Mouse (Mus musculus): ENCODE results near the gene Grcc10. TPM values are rescaled to one million over a fixed set of nuclear protein-coding genes. Genes with fewer than 3 reads are reported as not detected.

The Grcc10 gene
- polyA plus RNA-seq, 1 experiment: 143 TPM

DNA sequence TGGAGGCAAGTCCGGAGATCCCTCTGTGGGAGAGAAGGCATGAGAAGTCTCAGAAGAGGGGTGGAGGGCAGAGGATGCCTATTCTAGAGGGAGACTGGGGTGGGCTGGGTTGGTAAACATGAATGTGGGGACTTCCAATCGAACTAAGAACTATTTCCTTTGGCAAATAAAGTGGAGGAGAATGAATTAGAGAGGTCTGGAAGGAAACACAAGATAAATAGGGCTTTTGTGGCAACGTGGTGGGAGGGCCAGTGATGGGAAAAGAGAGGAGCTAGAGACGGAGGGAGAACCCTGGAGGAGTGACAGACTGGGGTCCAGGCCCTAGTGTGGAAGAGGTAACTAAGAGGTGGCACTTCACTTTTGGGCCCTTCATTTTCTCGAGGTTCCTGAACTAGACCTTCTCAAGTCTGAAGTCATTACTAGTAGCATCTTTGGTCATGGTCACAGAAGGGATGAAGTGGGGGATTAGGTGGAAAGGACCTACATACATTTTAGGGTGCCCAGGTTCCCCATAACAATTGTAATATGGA lies 16.2 kb upstream of the Grcc10 start:
- 45% methylated on average over 5 of the region's 5 CpGs for WGBS
- TF ChIP-seq POLR2A (IDR thresholded peaks at IDR 0.05; ENCODE audit: low read depth, low read length) (no peak), CTCF (IDR thresholded peaks at IDR 0.05; ENCODE audit: extremely low read depth, insufficient read length, insufficient replicate concordance, low read depth, low read length) (no peak)

DNA sequence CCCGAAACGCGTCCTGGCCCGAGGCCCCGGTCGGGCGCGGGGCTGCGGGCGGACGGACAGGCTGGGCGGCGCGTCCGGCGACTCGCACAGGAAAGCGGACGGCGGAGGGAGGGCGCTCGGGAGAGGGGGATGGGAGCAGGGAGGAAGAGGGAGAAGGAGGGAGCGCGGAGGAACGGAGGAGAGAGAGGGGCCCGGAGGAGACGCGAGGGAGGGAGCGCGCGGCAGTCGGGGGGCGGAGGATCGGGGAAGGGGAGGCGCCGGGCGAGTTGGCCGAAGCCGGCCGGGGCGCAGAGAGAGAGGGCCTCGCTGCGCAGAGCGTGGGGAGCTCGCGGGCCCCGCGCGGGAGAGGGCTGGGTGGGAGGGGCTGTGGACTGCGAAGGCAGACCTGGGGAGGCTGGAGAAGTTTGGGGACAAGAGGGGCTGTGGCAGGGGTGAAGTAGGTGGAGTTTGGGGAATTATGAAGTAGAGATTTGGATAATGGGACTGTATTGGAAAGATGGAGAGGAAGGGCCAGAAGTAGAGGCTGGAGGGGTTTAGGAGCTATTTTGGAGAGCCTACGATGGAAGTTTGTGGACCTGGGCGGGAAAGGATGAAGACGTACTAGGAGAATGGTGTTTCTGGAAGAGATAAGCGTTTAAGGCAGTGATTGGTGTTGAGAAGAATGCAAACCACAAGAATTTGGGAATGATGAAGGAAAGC lies 15.6 kb upstream of the Grcc10 start:
- Histone ChIP-seq H3K4me1 (ENCODE audit: control insufficient read depth, insufficient read depth, insufficient read length, low read length) (peaks cover 8% of the 10 kb centered on the region), H3K27me3 (ENCODE audit: control insufficient read depth, insufficient read depth, low read length) (no peaks in the 10 kb centered on the region), H3K4me3 (ENCODE audit: low read depth, low read length) (peak overlapping the region; percentile 86), H3K27ac (ENCODE audit: insufficient read depth, low read depth, low read length) (peak overlapping the region; percentile 51), H3K36me3 (ENCODE audit: control insufficient read depth, insufficient read depth, low read length) (no peaks in the 10 kb centered on the region)
- 2% methylated on average over 48 of the region's 54 CpGs for WGBS
- TF ChIP-seq CTCF (IDR thresholded peaks at IDR 0.05; ENCODE audit: extremely low read depth, insufficient read length, insufficient replicate concordance, low read depth, low read length): no peak
- TF ChIP-seq POLR2A (IDR thresholded peaks at IDR 0.05; ENCODE audit: low read depth, low read length): no peak

More for the DNA sequence above, 16.2 kb upstream of the Grcc10 start:
- Histone ChIP-seq H3K27me3 (ENCODE audit: control insufficient read depth, insufficient read depth, low read length) (no peaks in the 10 kb centered on the region), H3K27ac (ENCODE audit: insufficient read depth, low read depth, low read length) (peak overlapping the region; percentile 51), H3K36me3 (ENCODE audit: control insufficient read depth, insufficient read depth, low read length) (no peaks in the 10 kb centered on the region), H3K4me3 (ENCODE audit: low read depth, low read length) (peak overlapping the region; percentile 86), H3K4me1 (ENCODE audit: control insufficient read depth, insufficient read depth, insufficient read length, low read length) (peaks cover 8% of the 10 kb centered on the region)

DNA sequence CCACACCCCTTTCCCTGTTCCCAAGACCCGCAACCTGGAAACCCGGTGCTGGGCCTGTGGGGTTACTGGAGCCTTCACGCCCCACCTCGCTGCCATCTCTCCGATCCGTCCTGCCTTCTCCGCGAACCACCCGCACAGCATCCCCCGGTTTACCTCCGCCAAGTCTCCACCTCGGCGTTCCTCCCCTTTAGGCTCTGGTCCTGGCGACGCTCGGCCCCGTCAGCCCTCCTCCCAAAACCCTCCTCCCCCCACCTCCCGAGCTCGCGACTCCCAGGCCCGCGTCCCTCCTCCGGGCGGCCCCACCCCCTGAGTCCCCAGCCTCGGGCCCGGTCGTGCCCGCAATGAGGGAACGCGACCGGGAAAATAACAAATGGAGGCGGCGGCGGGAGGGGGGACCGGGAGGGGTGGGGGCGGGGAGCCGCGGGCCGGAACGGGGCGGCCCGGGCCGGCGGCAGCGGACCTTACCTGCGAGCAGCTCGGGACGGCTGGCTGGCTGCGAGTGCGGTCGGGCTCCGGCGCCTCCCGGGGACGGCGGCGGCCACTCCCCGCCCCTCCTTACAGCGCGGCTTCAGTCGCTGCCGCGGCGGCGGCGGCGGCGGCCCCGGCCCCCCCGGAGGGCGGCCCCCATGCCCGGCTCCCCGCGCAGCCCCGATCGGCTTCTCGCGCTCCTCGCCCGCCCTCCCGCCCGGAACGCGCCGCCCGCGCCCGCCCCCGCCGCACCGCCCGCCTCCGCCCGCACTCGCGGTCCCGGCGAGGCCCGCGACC lies 14.8 kb upstream of the Grcc10 start, which contains the start of the genes Gm45234 and Atn1:
Gm45234 (minus strand) TSS at position 191 of the 765 bp plus-strand sequence.
Atn1 (minus strand) TSS at position 694 of the 765 bp plus-strand sequence.
- peaks cover 8% of the 10 kb centered on the region for H3K4me1 ChIP-seq (ENCODE audit: control insufficient read depth, insufficient read depth, insufficient read length, low read length)
- H3K36me3 ChIP-seq (ENCODE audit: control insufficient read depth, insufficient read depth, low read length): no peaks in the 10 kb centered on the region
- peak within 1 kb of the TSS; percentile 51 for H3K27ac ChIP-seq (ENCODE audit: insufficient read depth, low read depth, low read length)
- H3K4me3 ChIP-seq (ENCODE audit: low read depth, low read length): peak within 1 kb of the TSS; percentile 86
- H3K27me3 ChIP-seq (ENCODE audit: control insufficient read depth, insufficient read depth, low read length): no peaks in the 10 kb centered on the region
- 1% methylated on average over 88 of the region's 100 CpGs for WGBS
- TF ChIP-seq CTCF (IDR thresholded peaks at IDR 0.05; ENCODE audit: extremely low read depth, insufficient read length, insufficient replicate concordance, low read depth, low read length) (no peak), POLR2A (IDR thresholded peaks at IDR 0.05; ENCODE audit: low read depth, low read length) (no peak; the same call in 1 of the 2 replicates)

DNA sequence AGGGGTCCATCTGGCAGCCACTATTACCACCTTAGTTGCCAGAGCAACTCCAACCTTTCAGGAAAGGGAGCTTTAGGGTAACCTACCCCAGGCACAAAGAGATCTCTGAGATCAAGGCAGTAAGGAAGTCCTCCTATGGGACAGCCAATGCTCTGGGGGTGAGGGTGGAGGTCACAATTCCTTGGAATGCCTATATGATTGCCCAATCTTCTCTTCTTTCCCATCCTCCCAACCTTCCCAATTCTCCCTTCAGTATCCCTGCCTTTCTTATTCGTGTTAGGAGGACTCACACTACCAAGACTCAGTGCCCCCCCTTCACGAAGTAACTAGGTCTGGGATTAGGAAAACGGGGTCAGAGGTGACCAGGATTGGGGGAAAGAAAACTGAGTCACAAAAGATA lies 14.1 kb upstream of the Grcc10 start:
- Histone ChIP-seq H3K4me1 (ENCODE audit: control insufficient read depth, insufficient read depth, insufficient read length, low read length) (peaks cover 8% of the 10 kb centered on the region), H3K27me3 (ENCODE audit: control insufficient read depth, insufficient read depth, low read length) (no peaks in the 10 kb centered on the region), H3K27ac (ENCODE audit: insufficient read depth, low read depth, low read length) (no peak overlapping the region), H3K4me3 (ENCODE audit: low read depth, low read length) (peak overlapping the region; percentile 86), H3K36me3 (ENCODE audit: control insufficient read depth, insufficient read depth, low read length) (no peaks in the 10 kb centered on the region)
- 4% methylated on average over 3 of the region's 3 CpGs for WGBS
- no peak for TF ChIP-seq CTCF (IDR thresholded peaks at IDR 0.05; ENCODE audit: extremely low read depth, insufficient read length, insufficient replicate concordance, low read depth, low read length)
- no peak for TF ChIP-seq POLR2A (IDR thresholded peaks at IDR 0.05; ENCODE audit: low read depth, low read length)

DNA sequence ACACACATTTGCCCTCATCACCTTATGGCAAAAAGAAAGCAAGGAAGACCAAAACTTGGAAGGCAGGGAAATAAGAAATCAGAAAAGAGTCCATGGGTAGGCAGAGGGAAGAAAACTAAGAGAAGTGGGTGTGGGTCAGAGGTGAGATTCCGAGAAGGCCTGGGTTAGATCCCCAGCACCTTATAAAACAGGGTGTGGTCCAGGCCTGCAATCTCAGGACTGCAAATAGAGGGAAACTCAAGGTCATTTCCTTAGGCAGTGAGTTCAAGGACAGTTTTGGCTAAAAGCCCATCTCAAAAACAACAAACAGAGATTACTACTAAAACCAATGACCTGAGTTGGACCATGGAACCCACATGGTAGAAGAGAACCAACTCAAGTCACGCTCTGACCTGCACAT lies 12.7 kb upstream of the Grcc10 start:
- H3K4me1 ChIP-seq (ENCODE audit: control insufficient read depth, insufficient read depth, insufficient read length, low read length): peaks cover 8% of the 10 kb centered on the region
- H3K4me3 ChIP-seq (ENCODE audit: low read depth, low read length): no peak overlapping the region
- no peak overlapping the region for H3K27ac ChIP-seq (ENCODE audit: insufficient read depth, low read depth, low read length)
- TF ChIP-seq POLR2A (IDR thresholded peaks at IDR 0.05; ENCODE audit: low read depth, low read length): no peak
- TF ChIP-seq CTCF (IDR thresholded peaks at IDR 0.05; ENCODE audit: extremely low read depth, insufficient read length, insufficient replicate concordance, low read depth, low read length): no peak
- peaks cover 6% of the 10 kb centered on the region for H3K36me3 ChIP-seq (ENCODE audit: control insufficient read depth, insufficient read depth, low read length)
- WGBS: 43% methylated on average over 2 of the region's 2 CpGs
- no peaks in the 10 kb centered on the region for H3K27me3 ChIP-seq (ENCODE audit: control insufficient read depth, insufficient read depth, low read length)

DNA sequence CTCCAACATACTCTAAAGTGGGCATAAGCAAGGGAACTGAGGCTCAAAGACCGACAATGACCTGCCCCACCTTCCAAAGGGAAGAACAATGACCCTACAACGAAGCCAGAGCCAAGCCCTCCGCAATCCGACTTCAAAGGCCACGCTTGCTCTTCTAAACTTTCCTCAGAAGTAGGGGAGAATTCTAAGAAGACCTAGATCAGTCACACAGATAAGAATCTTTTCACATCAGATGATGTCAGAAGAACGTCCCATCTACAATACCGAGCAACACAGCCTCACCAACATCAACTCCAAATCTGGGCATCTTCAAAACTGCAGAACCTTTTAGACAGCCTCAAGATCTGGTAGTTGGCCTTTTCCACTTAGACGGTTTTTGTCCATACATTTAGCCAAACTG lies 9.2 kb upstream of the Grcc10 start:
- H3K4me3 ChIP-seq (ENCODE audit: low read depth, low read length): no peak overlapping the region
- H3K36me3 ChIP-seq (ENCODE audit: control insufficient read depth, insufficient read depth, low read length): peaks cover 17% of the 10 kb centered on the region
- no peak for TF ChIP-seq CTCF (IDR thresholded peaks at IDR 0.05; ENCODE audit: extremely low read depth, insufficient read length, insufficient replicate concordance, low read depth, low read length)
- TF ChIP-seq POLR2A (IDR thresholded peaks at IDR 0.05; ENCODE audit: low read depth, low read length): no peak
- H3K27ac ChIP-seq (ENCODE audit: insufficient read depth, low read depth, low read length): no peak overlapping the region
- peaks cover 7% of the 10 kb centered on the region for H3K4me1 ChIP-seq (ENCODE audit: control insufficient read depth, insufficient read depth, insufficient read length, low read length)
- no peaks in the 10 kb centered on the region for H3K27me3 ChIP-seq (ENCODE audit: control insufficient read depth, insufficient read depth, low read length)
- 77% methylated on average over 8 of the region's 8 CpGs for WGBS
